Mouse (Mus musculus) small intestine, adult 2 months (tissue): ENCODE results near the gene Slc29a1.

Experiments
- CTCF ChIP-seq: fragments of 200-500 bp; IDR thresholded peaks from 2 replicates; pipeline ENCODE4 v1.5.1; 2012; ENCODE audit warnings: low read depth, mild to moderate bottlenecking, control low read depth, inconsistent platforms, low read length, moderate library complexity, mixed read lengths; ENCODE audit not compliant: insufficient replicate concordance, insufficient read length; ENCODE audit errors: extremely low read depth
- POLR2A ChIP-seq: fragments of 200-500 bp; IDR thresholded peaks from 2 replicates; pipeline ENCODE4 v1.6.1; 2012; ENCODE audit warnings: low read depth, mild to moderate bottlenecking, control low read depth, inconsistent platforms, low read length, moderate library complexity

DNA sequence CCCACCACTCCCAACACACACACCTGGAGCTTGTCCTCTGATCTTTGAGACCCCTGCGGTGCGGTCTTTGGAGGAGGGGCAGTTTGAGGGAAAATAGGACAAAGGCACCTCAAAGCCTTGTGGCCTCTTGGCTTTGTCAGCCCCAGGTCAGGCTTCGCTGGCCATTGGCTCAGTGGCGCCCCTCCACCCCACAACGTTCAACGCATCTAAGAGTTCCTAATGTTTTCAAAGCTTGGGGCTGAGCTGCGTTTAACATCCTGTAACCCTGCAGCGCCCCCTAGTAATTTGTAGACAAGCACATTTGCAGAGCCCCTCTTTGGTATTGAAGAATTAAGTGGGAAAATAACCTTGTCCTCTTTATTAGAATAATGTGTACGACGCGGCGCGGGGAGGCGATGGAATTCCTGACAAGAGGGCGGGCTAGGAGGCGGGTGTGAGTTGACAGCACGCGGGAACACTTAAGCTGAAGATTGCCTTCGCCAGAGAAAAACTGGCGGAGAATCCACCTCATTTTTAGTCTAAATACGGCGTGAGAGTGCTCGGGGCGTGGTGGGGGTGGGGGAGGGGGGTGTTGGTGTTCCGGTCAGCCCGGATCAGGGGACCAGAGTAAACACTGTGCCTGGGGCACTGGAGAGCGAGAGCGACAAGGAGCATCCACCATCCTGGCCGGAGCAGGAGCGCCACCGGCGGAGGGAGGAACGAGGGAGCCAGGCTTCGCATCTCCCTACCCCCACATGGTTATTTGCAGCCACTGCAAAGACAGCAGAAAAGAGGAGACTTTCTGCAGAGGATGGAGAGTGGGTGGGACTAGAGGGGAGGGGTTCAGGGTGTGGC lies 30.7 kb upstream of the Slc29a1 start:
- peak; percentile 11; the same call in 1 of the 2 replicates for TF ChIP-seq CTCF
- TF ChIP-seq POLR2A: no peak
